Mouse (Mus musculus) liver, embryonic 11.5 days (tissue): ENCODE results near the gene Eml2. TPM values are rescaled to one million over a fixed set of nuclear protein-coding genes. Genes with fewer than 3 reads are reported as not detected.
A peak's percentile ranks its signal among the peaks of the same experiment; 100 is the strongest.
"Not testable (repeated sequence)": the region's sequence is repeated elsewhere in the genome, so short reads cannot be mapped to it uniquely, and the experiment has no call there.

Experiments
- ATAC-seq: fragments of 200-750 bp; cut with Nextera tagmentation; replicated peaks from 2 replicates; pipeline ENCODE4 v1.8.0; 2017; ENCODE audit warnings: moderate number of reproducible peaks, mild to moderate bottlenecking, moderate TSS enrichment, moderate library complexity; ENCODE audit not compliant: low FRiP score
- DNase-seq: peaks from one replicate; pipeline ENCODE4 v3.0.0-alpha.2; 2017; ENCODE audit warnings: low spot score
- H3K27ac ChIP-seq: fragments of 300-500 bp; sonication (generic); 2 replicates; pipeline ENCODE4 v1.5.1; 2014; ENCODE audit warnings: mild to moderate bottlenecking, low read depth, low read length, control low read depth
- H3K27me3 ChIP-seq: fragments of 300-500 bp; sonication (generic); replicated peaks from 2 replicates; pipeline ENCODE4 v1.6.1; 2014; ENCODE audit warnings: low read length, mixed read lengths; ENCODE audit not compliant: control insufficient read depth, insufficient read depth
- H3K36me3 ChIP-seq: fragments of 300-500 bp; sonication (generic); 2 replicates; pipeline ENCODE4 v1.6.1; 2014; ENCODE audit warnings: mild to moderate bottlenecking, low read length, moderate library complexity, mixed read lengths; ENCODE audit not compliant: control insufficient read depth, insufficient read depth
- H3K4me1 ChIP-seq: fragments of 300-500 bp; sonication (generic); replicated peaks from 2 replicates; pipeline ENCODE4 v1.6.1; 2014; ENCODE audit warnings: low read length, mixed read lengths; ENCODE audit not compliant: control insufficient read depth, insufficient read depth
- H3K4me2 ChIP-seq: fragments of 300-500 bp; sonication (generic); 2 replicates; pipeline ENCODE4 v1.6.1; 2014; ENCODE audit warnings: mild to moderate bottlenecking, control low read depth, moderate library complexity
- H3K4me3 ChIP-seq: fragments of 300-500 bp; sonication (generic); 2 replicates; pipeline ENCODE4 v1.5.1; 2014; ENCODE audit warnings: low read depth, low read length, control low read depth
- H3K9ac ChIP-seq: fragments of 300-500 bp; sonication (generic); 2 replicates; pipeline ENCODE4 v1.6.1; 2014; ENCODE audit warnings: low read depth, low read length, control low read depth
- H3K9me3 ChIP-seq: fragments of 300-500 bp; sonication (generic); 2 replicates; pipeline ENCODE4 v1.6.1; 2016; ENCODE audit warnings: low read length, inconsistent platforms, mixed read lengths; ENCODE audit not compliant: control insufficient read depth
- WGBS: fragments of 180-500 bp; shearing (Covaris S2); extraction: QIAGEN DNeasy Blood & Tissue Kit; methylation state at CpG from one replicate; pipeline ENCODE4 v1.1.7; 2014; 5-methylcytosine and 5-hydroxymethylcytosine counted together
- polyA plus RNA-seq: library from polyadenylated mRNA; unstranded; fragments of >200 nt; fragmentation: Nextera tagmentation; extraction: Ambion mirVana; gene quantifications from 2 replicates; pipeline ENCODE4 v1.2.1, GENCODE M21; 2014

Eml2 gene
- polyA plus RNA-seq, 1 experiment from 2014 or later, result 2.7 TPM

GRCm38 (mm10) chr7:19146793-19147192 is 29.4 kb upstream of the Eml2 start:
- Histone ChIP-seq H3K4me3 (no peak overlapping the region), H3K9me3 (no peaks in the 10 kb centered on the region), H3K36me3 (no peaks in the 10 kb centered on the region; the same call in 1 of the 2 replicates), H3K9ac (no peak overlapping the region), H3K27me3 (no peaks in the 10 kb centered on the region), H3K27ac (no peak overlapping the region), H3K4me1 (peaks cover 12% of the 10 kb centered on the region), H3K4me2 (no peak overlapping the region)
- WGBS, result 85% methylated on average over 10 of the region's 10 CpGs
- no peak for ATAC-seq
- no peak for DNase-seq

GRCm38 (mm10) chr7:19147497-19148045 is 28.6 kb upstream of the Eml2 start:
- no peak overlapping the region for H3K4me3 ChIP-seq
- H3K27me3 ChIP-seq, result no peaks in the 10 kb centered on the region
- H3K4me2 ChIP-seq, result peak overlapping the region; percentile 91
- no peak overlapping the region for H3K27ac ChIP-seq
- DNase-seq (no peak), ATAC-seq (no peak)
- WGBS, result 48% methylated on average over 6 of the region's 6 CpGs
- H3K9ac ChIP-seq, result no peak overlapping the region
- H3K9me3 ChIP-seq, result no peaks in the 10 kb centered on the region
- peaks cover 12% of the 10 kb centered on the region for H3K4me1 ChIP-seq
- H3K36me3 ChIP-seq, result no peaks in the 10 kb centered on the region; the same call in 1 of the 2 replicates

- no peak overlapping the region for H3K27ac ChIP-seq
- peaks cover 6% of the 10 kb centered on the region for H3K36me3 ChIP-seq
- H3K4me2 ChIP-seq, result peak overlapping the region; percentile 91
- no peak for ATAC-seq
- peak overlapping the region; percentile 83 for H3K4me3 ChIP-seq
- H3K9me3 ChIP-seq, result no peaks in the 10 kb centered on the region
- no peaks in the 10 kb centered on the region for H3K27me3 ChIP-seq
- WGBS, result 14% methylated on average over 20 of the region's 20 CpGs
- H3K9ac ChIP-seq, result peak overlapping the region; percentile 66
- peaks cover 12% of the 10 kb centered on the region for H3K4me1 ChIP-seq
- no peak for DNase-seq
These were observed 27.9 kb upstream of the Eml2 start for GRCm38 (mm10) chr7:19148180-19148874.

- Histone ChIP-seq H3K4me2 (peak within 1 kb of the TSS; percentile 91), H3K9me3 (no peaks in the 10 kb centered on the region), H3K27me3 (no peaks in the 10 kb centered on the region), H3K4me1 (peaks cover 12% of the 10 kb centered on the region), H3K36me3 (peaks cover 9% of the 10 kb centered on the region), H3K9ac (peak within 1 kb of the TSS; percentile 82), H3K4me3 (peak within 1 kb of the TSS; percentile 83), H3K27ac (peak within 1 kb of the TSS; percentile 71)
- under 1% methylated on average over 43 of the region's 43 CpGs for WGBS
- ATAC-seq (peak; percentile 95), DNase-seq (peak; percentile 92)
These were observed 27.2 kb upstream of the Eml2 start, which contains the start of gene Qpctl for GRCm38 (mm10) chr7:19148875-19149541. Qpctl (minus strand) TSS chr7:19149291.

GRCm38 (mm10) chr7:19149626-19150025 is 26.6 kb upstream of the Eml2 start, which contains the start of gene Snrpd2:
Snrpd2 (plus strand) TSS chr7:19149722.
- ATAC-seq (peak; percentile 90), DNase-seq (peak; percentile 97)
- Histone ChIP-seq H3K4me2 (peak within 1 kb of the TSS; percentile 91), H3K36me3 (peaks cover 10% of the 10 kb centered on the region), H3K4me3 (peak within 1 kb of the TSS; percentile 83), H3K27ac (peak within 1 kb of the TSS; percentile 71), H3K27me3 (no peaks in the 10 kb centered on the region), H3K9ac (peak within 1 kb of the TSS; percentile 82), H3K9me3 (no peaks in the 10 kb centered on the region), H3K4me1 (peaks cover 12% of the 10 kb centered on the region)
- WGBS, result under 1% methylated on average over 24 of the region's 24 CpGs

- 88% methylated on average over 10 of the region's 10 CpGs for WGBS
- Histone ChIP-seq H3K9ac (peak overlapping the region; percentile 82; the same call in 1 of the 2 replicates), H3K4me2 (peak overlapping the region; percentile 91), H3K36me3 (peaks cover 15% of the 10 kb centered on the region), H3K4me1 (peaks cover 12% of the 10 kb centered on the region)
- not testable (repeated sequence) for H3K9me3 ChIP-seq, ATAC-seq, DNase-seq, H3K27me3 ChIP-seq, H3K27ac ChIP-seq, H3K4me3 ChIP-seq
These were observed 25.1 kb upstream of the Eml2 start for GRCm38 (mm10) chr7:19151121-19151520.

- no peak overlapping the region for H3K4me3 ChIP-seq
- H3K9me3 ChIP-seq, result no peaks in the 10 kb centered on the region
- no peak overlapping the region for H3K27ac ChIP-seq
- H3K4me1 ChIP-seq, result peaks cover 18% of the 10 kb centered on the region; the same call in 1 of the 2 replicates
- ATAC-seq (no peak), DNase-seq (no peak)
- 83% methylated on average over 8 of the region's 8 CpGs for WGBS
- H3K4me2 ChIP-seq, result no peak overlapping the region
- no peak overlapping the region for H3K9ac ChIP-seq
- peaks cover 15% of the 10 kb centered on the region for H3K36me3 ChIP-seq
- H3K27me3 ChIP-seq, result peaks cover 12% of the 10 kb centered on the region
These were observed 21.4 kb upstream of the Eml2 start for GRCm38 (mm10) chr7:19154796-19155195.

- ATAC-seq, result no peak
- H3K27ac ChIP-seq, result no peak overlapping the region
- no peak overlapping the region for H3K4me2 ChIP-seq
- H3K4me3 ChIP-seq, result no peak overlapping the region
- peaks cover 12% of the 10 kb centered on the region for H3K27me3 ChIP-seq
- WGBS, result 59% methylated on average over 13 of the region's 13 CpGs
- H3K9me3 ChIP-seq, result no peaks in the 10 kb centered on the region
- peaks cover 15% of the 10 kb centered on the region for H3K36me3 ChIP-seq
- DNase-seq, result no peak
- peaks cover 20% of the 10 kb centered on the region for H3K4me1 ChIP-seq
- H3K9ac ChIP-seq, result no peak overlapping the region
These were observed 20.3 kb upstream of the Eml2 start for GRCm38 (mm10) chr7:19155825-19156475.
